Mouse (Mus musculus) limb, embryonic 15.5 days (tissue): ENCODE measurements around the gene Fntb. TPM values are rescaled to one million over a fixed set of nuclear protein-coding genes. Genes with fewer than 3 reads are reported as not detected.

ENCODE experiments used
- ATAC-seq: fragments of 200-750 bp; cut with Nextera tagmentation; 2 replicates; pipeline ENCODE4 v1.8.0; 2017; ENCODE audit warnings: low read depth, moderate TSS enrichment; ENCODE audit not compliant: insufficient number of reproducible peaks, low FRiP score, low TSS enrichment
- H3K27ac ChIP-seq: fragments of 300-500 bp; sonication (generic); 2 replicates; pipeline ENCODE4 v1.5.1; 2015; ENCODE audit warnings: moderate library complexity, mild to moderate bottlenecking, inconsistent platforms
- H3K27me3 ChIP-seq: fragments of 300-500 bp; sonication (generic); 2 replicates; pipeline ENCODE4 v1.6.1; 2015; ENCODE audit warnings: inconsistent platforms
- H3K36me3 ChIP-seq: fragments of 300-500 bp; sonication (generic); 2 replicates; pipeline ENCODE4 v1.6.1; 2015; ENCODE audit warnings: inconsistent platforms
- H3K4me1 ChIP-seq: fragments of 300-500 bp; sonication (generic); 2 replicates; pipeline ENCODE4 v1.6.1; 2015; ENCODE audit warnings: inconsistent platforms
- H3K4me2 ChIP-seq: fragments of 300-500 bp; sonication (generic); 2 replicates; pipeline ENCODE4 v1.6.1; 2015; ENCODE audit warnings: mild to moderate bottlenecking, inconsistent platforms
- H3K4me3 ChIP-seq: fragments of 300-500 bp; sonication (generic); 2 replicates; pipeline ENCODE4 v1.5.1; 2015; ENCODE audit warnings: mild to moderate bottlenecking, inconsistent platforms
- H3K9ac ChIP-seq: fragments of 300-500 bp; sonication (generic); 2 replicates; pipeline ENCODE4 v1.6.1; 2015; ENCODE audit warnings: inconsistent platforms
- H3K9me3 ChIP-seq: fragments of 300-500 bp; sonication (generic); 2 replicates; pipeline ENCODE4 v1.6.1; 2016; ENCODE audit warnings: inconsistent platforms
- WGBS: fragments of 180-500 bp; shearing (Covaris S2); methylation state at CpG from one replicate; pipeline ENCODE4 v1.1.7; 2015; 5-methylcytosine and 5-hydroxymethylcytosine counted together
- polyA plus RNA-seq: library from polyadenylated mRNA; unstranded; fragments of >200 nt; fragmentation: Nextera tagmentation; extraction: Ambion mirVana; gene quantifications from 2 replicates; pipeline ENCODE4 v1.2.1, GENCODE M21; 2015

The Fntb gene
- polyA plus RNA-seq, 1 experiment from 2014 or later, result 47.7 TPM

DNA sequence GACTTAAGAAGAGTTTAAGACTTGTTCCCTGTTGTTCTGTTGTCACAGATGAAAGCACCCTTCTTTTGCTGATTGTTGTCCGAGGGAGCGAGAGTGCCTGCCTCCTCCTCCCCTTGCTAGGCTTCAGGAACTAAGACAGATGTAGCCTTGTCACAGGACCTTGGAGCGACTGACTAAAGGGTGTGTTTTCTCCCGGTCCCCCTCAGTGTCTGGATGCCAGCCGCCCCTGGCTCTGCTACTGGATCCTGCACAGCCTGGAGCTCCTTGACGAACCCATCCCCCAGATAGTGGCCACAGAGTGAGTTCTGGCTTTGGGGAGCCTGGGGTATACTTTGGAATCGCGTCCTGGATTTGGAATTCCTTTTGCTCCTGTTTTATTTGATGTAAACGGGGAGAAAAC, 109.4 kb downstream of the Fntb start:
- Histone ChIP-seq H3K4me3 (no peak overlapping the region), H3K27ac (no peak overlapping the region), H3K4me1 (no peaks in the 10 kb centered on the region), H3K9me3 (no peaks in the 10 kb centered on the region), H3K4me2 (no peak overlapping the region), H3K36me3 (peaks cover 23% of the 10 kb centered on the region), H3K9ac (no peak overlapping the region), H3K27me3 (no peaks in the 10 kb centered on the region)
- ATAC-seq, result no peak
- 58% methylated on average over 9 of the region's 9 CpGs for WGBS

- no peak overlapping the region for H3K9ac ChIP-seq
- H3K4me3 ChIP-seq, result no peak overlapping the region
- H3K9me3 ChIP-seq, result no peaks in the 10 kb centered on the region
- ATAC-seq, result no peak
- 10% methylated on average over 5 of the region's 5 CpGs for WGBS
- H3K4me1 ChIP-seq, result peaks cover 9% of the 10 kb centered on the region
- no peak overlapping the region for H3K4me2 ChIP-seq
- H3K27me3 ChIP-seq, result no peaks in the 10 kb centered on the region
- H3K27ac ChIP-seq, result no peak overlapping the region
- H3K36me3 ChIP-seq, result peaks cover 18% of the 10 kb centered on the region
Measured at GRCm38 (mm10) chr12:76879242-76879641, 113.9 kb downstream of the Fntb start.

GRCm38 (mm10) chr12:76880131-76880530, 114.7 kb downstream of the Fntb start:
- 81% methylated on average over 4 of the region's 4 CpGs for WGBS
- H3K4me3 ChIP-seq, result no peak overlapping the region
- no peak overlapping the region for H3K4me2 ChIP-seq
- H3K27me3 ChIP-seq, result no peaks in the 10 kb centered on the region
- H3K27ac ChIP-seq, result no peak overlapping the region
- H3K4me1 ChIP-seq, result peaks cover 9% of the 10 kb centered on the region
- no peak overlapping the region for H3K9ac ChIP-seq
- no peaks in the 10 kb centered on the region for H3K9me3 ChIP-seq
- peaks cover 9% of the 10 kb centered on the region for H3K36me3 ChIP-seq
- ATAC-seq, result no peak

DNA sequence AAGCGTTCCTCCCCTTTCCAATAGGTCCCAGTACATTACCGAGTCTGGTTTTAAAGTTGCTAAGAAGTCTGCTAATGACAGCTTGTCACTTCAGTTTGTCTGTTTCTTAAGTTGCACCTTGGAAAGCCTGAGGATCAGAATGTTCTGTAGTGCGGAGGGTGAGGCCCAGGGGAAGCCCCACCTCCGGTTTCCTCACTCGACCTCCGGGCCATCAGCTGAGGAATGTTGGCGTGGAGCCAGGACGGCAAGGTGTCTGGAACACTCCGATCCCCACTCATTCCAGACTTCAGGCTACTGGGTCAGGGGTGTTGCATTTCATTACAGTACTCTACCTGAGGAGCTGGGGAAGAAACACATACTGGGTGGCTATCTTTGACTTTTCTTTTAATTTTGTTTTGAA, 118.4 kb downstream of the Fntb start:
- no peaks in the 10 kb centered on the region for H3K27me3 ChIP-seq
- no peak overlapping the region for H3K9ac ChIP-seq
- peaks cover 8% of the 10 kb centered on the region for H3K36me3 ChIP-seq
- H3K27ac ChIP-seq, result peak overlapping the region; percentile 38; the same call in 1 of the 2 replicates
- H3K4me2 ChIP-seq, result no peak overlapping the region
- peaks cover 9% of the 10 kb centered on the region for H3K4me1 ChIP-seq
- whole genome bisulfite sequencing, result 18% methylated on average over 9 of the region's 9 CpGs
- H3K4me3 ChIP-seq, result no peak overlapping the region
- ATAC-seq, result 0 out of 2 replicates have a peak, but pooled peaks have one; percentile 63
- H3K9me3 ChIP-seq, result no peaks in the 10 kb centered on the region

DNA sequence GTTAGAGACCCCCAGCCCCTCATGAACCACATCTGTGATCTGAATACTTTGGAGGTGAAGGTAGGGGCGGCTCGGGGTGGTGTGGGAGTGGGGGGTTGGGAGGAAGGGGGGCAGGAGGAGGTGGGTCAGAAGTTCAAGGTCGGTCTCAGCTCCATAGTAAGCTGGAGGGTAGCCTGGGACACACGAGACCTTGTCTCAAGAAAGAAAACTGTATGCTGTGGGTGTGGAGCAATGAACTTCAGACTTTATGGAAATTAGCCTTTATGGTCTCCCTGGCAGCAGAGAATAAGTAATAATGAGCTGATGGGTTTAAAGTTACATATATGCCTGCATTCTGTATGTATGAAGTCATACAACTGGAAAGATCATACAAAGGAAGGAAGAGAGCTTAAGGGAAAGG, 119.7 kb downstream of the Fntb start:
- H3K4me2 ChIP-seq, result no peak overlapping the region
- no peak overlapping the region for H3K4me3 ChIP-seq
- no peak overlapping the region for H3K27ac ChIP-seq
- 80% methylated on average over 4 of the region's 4 CpGs for WGBS
- peaks cover 9% of the 10 kb centered on the region for H3K4me1 ChIP-seq
- H3K27me3 ChIP-seq, result no peaks in the 10 kb centered on the region
- H3K9me3 ChIP-seq, result no peaks in the 10 kb centered on the region
- peaks cover 13% of the 10 kb centered on the region for H3K36me3 ChIP-seq
- no peak overlapping the region for H3K9ac ChIP-seq
- ATAC-seq, result no peak

GRCm38 (mm10) chr12:76886826-76887225, 121.4 kb downstream of the Fntb start:
- no peak overlapping the region for H3K9ac ChIP-seq
- H3K9me3 ChIP-seq, result no peaks in the 10 kb centered on the region
- WGBS, result 87% methylated on average over 7 of the region's 7 CpGs
- no peaks in the 10 kb centered on the region for H3K27me3 ChIP-seq
- H3K27ac ChIP-seq, result no peak overlapping the region
- no peak overlapping the region for H3K4me3 ChIP-seq
- H3K36me3 ChIP-seq, result peaks cover 28% of the 10 kb centered on the region
- H3K4me1 ChIP-seq, result peaks cover 9% of the 10 kb centered on the region
- no peak overlapping the region for H3K4me2 ChIP-seq
- no peak for ATAC-seq

DNA sequence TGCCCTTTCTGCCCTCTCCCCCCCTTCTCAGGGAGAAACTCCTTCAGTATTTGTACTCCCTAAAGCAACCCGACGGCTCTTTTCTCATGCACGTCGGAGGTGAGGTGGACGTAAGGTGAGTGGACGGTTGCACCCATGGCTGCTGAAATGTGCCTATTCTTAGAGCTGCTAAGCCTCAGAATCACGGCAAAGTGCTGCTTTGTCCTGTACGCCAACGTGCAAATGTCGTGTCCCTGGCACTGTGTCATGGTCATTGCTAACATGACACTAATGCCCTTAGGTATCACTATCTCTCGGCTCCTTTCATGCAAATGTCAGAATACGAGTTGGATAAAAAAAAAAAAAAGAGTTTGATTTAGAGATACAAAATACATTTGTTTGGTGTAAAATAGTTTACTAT, 122.6 kb downstream of the Fntb start:
- no peak overlapping the region for H3K4me2 ChIP-seq
- WGBS, result 92% methylated on average over 12 of the region's 12 CpGs
- H3K4me3 ChIP-seq, result no peak overlapping the region
- H3K27ac ChIP-seq, result no peak overlapping the region
- peaks cover 9% of the 10 kb centered on the region for H3K4me1 ChIP-seq
- no peaks in the 10 kb centered on the region for H3K27me3 ChIP-seq
- H3K36me3 ChIP-seq, result peaks cover 37% of the 10 kb centered on the region
- H3K9ac ChIP-seq, result no peak overlapping the region
- no peaks in the 10 kb centered on the region for H3K9me3 ChIP-seq
- no peak for ATAC-seq

DNA sequence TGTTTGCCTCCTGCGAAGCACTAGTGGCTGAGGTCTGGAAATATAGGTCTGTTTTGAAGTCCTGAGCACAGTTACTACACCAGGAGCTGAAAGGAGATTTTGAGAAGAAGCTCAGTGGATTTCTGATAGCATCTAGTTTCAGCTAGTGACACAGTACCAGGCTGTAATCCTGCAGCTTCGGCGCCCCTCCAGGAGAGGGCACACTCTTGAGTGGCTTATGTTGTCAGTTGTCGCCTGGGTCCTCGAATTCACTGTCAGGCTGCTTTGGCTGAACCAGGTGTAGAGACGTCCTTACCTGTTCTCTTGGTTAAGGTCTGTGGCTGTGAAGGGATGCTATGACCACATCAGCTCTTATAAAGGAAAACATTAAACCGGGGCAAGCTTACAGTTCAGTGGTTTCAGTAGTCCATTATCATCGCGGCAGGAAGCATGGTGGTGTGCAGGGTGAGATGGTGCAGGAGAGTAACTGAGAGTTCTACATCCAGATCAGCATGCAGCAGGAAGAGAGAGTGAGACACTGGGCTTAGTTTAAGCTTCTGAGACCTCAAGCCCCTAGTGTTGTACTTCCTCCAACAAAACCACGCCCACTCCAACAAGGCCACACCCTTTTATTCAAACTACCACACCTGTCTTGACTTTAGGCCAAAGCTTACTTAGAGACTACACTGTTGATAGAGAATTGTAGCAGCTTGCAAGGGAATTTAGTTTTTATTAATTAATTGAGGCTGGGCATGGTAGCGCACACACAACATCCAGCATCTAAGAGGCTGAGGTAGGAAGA, 124.2 kb downstream of the Fntb start:
- no peak overlapping the region for H3K9ac ChIP-seq
- H3K27me3 ChIP-seq, result no peaks in the 10 kb centered on the region
- no peak overlapping the region for H3K27ac ChIP-seq
- no peak overlapping the region for H3K4me3 ChIP-seq
- no peak overlapping the region for H3K4me2 ChIP-seq
- no peak for ATAC-seq
- H3K9me3 ChIP-seq, result no peaks in the 10 kb centered on the region
- no peaks in the 10 kb centered on the region for H3K4me1 ChIP-seq
- H3K36me3 ChIP-seq, result peaks cover 37% of the 10 kb centered on the region
- WGBS, result 89% methylated on average over 11 of the region's 11 CpGs

GRCm38 (mm10) chr12:76891160-76891559, 125.8 kb downstream of the Fntb start:
- no peak overlapping the region for H3K4me2 ChIP-seq
- peaks cover 13% of the 10 kb centered on the region; the same call in 1 of the 2 replicates for H3K4me1 ChIP-seq

GRCm38 (mm10) chr12:76892910-76893695, 127.7 kb downstream of the Fntb start:
- no peak overlapping the region for H3K4me2 ChIP-seq
- H3K4me3 ChIP-seq, result no peak overlapping the region
- no peaks in the 10 kb centered on the region for H3K9me3 ChIP-seq
- H3K9ac ChIP-seq, result no peak overlapping the region
- no peaks in the 10 kb centered on the region for H3K27me3 ChIP-seq
- WGBS, result 86% methylated on average over 16 of the region's 16 CpGs
- peaks cover 33% of the 10 kb centered on the region for H3K36me3 ChIP-seq
- peaks cover 15% of the 10 kb centered on the region; the same call in 1 of the 2 replicates for H3K4me1 ChIP-seq
- H3K27ac ChIP-seq, result no peak overlapping the region
- no peak for ATAC-seq

More at GRCm38 (mm10) chr12:76891160-76891559, 125.8 kb downstream of the Fntb start:
- Histone ChIP-seq H3K27ac (no peak overlapping the region), H3K36me3 (peaks cover 37% of the 10 kb centered on the region), H3K9me3 (no peaks in the 10 kb centered on the region), H3K27me3 (no peaks in the 10 kb centered on the region), H3K4me3 (no peak overlapping the region), H3K9ac (no peak overlapping the region)
- 86% methylated on average over 3 of the region's 3 CpGs for WGBS
- ATAC-seq, result no peak

DNA sequence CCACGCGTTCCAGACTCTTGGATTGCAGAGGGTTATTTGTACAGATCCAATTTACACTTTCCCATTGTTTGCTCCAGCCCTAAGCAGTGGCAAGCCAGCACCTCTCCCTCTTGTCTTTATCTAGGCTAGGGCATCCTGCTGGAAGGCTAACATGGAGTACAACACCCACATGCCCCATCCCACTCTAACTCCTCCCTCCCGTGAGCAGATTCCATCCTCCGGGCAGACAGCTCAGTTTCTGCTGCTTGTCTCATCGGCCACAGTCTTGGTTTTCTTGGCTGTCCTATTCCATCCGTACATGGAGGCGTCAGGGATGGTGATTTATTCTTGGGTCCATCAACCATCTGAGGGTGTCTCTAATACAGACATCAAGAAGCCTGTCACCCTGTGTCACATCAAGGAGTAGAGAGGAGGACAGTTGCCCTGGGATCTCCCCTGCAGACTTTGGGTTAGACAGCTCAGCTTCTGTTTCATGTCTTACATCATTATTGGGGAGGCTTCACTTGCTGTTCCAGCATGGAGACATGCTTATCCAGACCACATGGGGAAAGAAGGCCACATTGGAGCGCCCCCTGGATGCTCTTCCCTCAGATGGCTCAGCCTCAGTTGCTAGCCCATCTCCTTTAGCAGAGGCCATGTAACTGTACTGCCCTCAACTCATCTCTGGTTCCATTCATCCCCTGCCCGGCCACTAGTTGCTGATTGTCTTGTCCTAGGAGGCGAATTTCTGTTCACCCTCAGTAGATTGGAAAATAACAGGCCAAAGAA, 129.6 kb downstream of the Fntb start:
- Histone ChIP-seq H3K9ac (no peak overlapping the region), H3K4me2 (no peak overlapping the region), H3K4me3 (no peak overlapping the region), H3K27ac (0 out of 2 replicates have a peak overlapping the region, but pooled peaks have one; percentile 22), H3K27me3 (no peaks in the 10 kb centered on the region), H3K9me3 (no peaks in the 10 kb centered on the region), H3K36me3 (peaks cover 31% of the 10 kb centered on the region), H3K4me1 (peaks cover 15% of the 10 kb centered on the region; the same call in 1 of the 2 replicates)
- 78% methylated on average over 10 of the region's 10 CpGs for WGBS
- no peak for ATAC-seq
